Mouse (Mus musculus): ENCODE measurements at regions not wholly inside any gene's neighbourhood (a gene's known extent, or its start where the extent isn't known, plus 50 kb on each side); places are given as distances from the start of the nearest gene placed in this dataset.

DNA sequence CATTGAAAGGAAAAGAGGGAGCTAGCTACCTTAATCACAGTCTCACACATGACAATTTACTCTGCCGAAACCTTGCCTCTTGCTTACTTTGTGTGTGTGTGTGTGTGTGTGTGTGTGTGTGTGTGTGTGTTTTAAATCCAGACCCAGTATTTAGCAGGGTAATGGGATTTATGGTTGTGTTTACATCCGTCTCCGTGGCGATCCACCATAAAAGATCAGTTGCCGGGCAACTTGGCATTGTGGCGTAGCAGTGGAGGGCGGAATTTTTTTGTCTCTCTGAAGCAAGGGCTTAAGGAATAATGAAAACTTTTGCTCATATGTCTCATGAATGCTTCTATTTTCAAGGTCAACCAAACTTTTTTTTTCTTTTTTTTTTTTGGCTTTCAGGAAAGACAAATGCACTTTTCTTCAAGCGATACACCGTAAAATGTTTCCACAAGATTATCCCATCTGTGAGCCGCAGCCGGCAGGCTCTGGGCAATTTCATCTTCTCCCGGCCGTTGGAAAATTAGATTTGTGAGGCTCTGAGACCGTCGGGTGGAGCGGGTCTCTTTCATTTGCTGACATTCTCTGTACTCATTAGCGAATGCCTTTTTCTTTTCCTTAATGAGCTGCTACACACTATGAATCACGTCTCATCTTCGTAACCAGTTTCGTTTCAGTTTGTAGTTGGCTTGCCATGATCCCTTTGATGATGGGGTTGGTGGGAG lies 53.9 kb upstream of the Ptch1 start:
- no peak for DNase-seq

- DNase-seq: no peak
Measured at GRCm38 (mm10) chr13:63627894-63628287, 54.5 kb upstream of the Ptch1 start.

DNA sequence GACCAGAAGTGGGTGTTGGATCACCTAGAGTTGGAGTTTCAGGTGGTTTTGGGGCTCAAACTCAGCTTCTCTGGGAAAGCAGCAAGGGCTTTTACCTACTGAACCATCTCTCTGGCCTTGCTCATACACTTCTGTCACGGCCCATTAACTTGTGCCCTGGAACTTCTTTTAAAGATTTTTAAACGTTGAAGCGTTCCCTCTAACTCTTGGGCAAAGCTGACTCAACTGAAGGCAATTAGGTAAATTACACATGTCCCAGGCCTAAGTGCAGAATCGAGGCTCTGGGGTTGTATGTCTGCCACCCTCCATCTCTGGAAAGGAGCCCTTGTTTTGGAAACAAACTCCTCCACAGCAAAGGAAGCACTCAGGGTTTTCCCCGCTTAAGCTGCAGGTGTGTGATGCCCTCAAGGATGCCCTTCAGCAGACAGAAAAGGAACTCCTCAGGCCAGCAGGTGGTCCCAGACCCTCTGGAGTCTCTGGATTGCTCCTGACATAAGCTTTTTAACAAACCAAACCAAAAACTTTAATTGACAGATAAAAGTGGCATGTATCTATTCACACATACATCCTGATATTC lies 58.5 kb upstream of the Ptch1 start:
- peak; percentile 53 for DNase-seq

- no peak for DNase-seq
Measured at GRCm38 (mm10) chr13:63634294-63634693, 60.9 kb upstream of the Ptch1 start.

DNA sequence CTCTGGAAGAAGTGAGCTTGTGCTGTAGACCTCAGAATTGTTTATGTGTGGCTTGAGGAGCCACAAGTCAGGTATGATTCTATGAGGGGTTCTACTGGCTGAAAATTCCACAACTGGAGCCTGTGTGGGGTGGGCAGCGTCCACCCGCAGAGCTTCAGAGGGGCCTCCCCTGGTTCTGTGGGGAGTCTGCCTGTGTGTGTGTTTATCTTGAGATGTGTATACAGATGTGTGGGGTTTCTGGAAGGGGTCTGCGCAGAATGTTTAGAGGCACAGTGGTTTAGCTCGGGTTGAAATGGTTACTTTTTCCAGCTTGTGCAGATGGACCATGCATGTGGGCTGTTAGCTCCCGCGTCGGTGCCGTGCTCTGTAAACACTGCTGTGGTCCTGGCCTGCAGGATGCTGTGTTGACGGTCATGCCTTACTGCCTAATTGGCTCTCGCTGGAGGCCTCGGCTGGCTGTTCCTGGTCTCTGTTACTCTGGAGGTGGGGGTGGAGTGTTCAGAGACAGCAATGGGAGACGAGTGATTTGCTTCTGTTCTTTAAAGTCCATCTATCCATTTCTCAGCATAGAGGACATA lies 68.3 kb upstream of the Ptch1 start:
- DNase-seq: peak; percentile 91

DNA sequence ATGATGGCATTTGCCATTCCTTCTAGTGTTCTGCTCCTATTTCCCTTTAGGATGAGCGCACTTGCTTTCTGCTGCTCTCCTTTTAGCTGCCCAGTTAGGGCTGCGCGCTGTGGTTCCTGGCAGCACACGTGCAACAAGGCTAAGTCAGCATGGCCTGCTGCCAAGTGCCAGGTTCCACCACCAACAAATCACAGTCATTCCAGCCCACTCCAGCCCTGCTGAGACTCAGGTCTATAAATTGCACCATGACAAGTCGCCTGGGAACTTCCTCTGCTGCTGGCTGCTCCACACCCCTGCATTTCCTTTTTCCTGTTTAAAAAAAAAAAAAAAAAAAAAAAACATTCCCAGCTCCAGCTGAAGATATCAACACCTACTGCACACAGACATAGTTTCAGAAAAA lies 69.2 kb upstream of the Ptch1 start:
- peak; percentile 99 for DNase-seq

DNA sequence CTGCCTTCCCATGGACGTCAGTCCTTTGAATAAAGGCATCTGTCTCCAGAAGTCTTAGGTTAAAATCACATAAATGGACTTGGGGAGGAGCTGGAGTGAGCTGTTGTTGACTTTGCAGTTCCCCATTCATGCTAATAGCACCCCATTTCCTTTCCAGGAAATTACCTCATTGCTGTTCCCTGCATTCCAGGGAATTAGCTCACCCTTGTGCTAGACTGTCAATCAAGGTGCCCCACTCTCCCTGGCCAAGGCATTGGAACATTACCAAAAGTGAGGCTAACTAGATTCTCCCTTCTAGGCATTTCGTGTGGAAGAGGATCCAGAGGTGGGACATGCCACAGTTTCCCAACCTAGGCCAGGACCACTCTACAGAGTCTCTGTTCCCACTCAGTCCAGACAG lies 70.0 kb upstream of the Ptch1 start:
- DNase-seq: peak; percentile 97

GRCm38 (mm10) chr13:63644308-63644707 lies 70.9 kb upstream of the Ptch1 start:
- no peak for DNase-seq

DNA sequence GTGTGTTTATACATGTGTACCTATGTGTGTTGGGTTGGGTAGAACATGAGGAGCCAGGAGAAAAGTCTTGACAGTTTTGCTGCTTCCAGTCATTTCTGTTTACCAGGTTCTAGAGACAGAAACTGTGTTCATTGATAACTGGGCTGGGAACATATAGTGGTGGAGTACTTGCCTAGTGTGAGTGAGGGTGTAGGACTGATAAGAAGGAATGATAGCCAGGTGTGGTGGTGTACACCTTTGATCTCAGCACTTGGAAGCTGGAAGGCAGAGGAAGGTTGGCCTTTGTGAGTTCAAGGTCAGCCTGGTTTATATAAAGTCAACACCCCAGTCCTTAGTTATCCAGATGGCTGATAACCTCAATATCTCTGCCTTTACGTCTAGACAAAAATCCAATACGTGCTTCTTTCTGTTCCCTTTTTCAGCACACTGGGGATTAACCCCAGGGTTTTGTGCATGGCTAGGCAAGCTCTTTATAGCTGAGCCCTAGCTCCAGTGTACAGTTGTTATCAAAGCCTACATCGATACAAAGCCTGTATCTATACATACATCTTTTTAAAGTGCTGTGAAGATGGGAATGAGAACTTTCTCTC lies 75.8 kb upstream of the Ptch1 start:
- DNase-seq: peak; percentile 55

GRCm38 (mm10) chr13:63654514-63654913 lies 81.1 kb upstream of the Ptch1 start:
- DNase-seq: no peak

DNA sequence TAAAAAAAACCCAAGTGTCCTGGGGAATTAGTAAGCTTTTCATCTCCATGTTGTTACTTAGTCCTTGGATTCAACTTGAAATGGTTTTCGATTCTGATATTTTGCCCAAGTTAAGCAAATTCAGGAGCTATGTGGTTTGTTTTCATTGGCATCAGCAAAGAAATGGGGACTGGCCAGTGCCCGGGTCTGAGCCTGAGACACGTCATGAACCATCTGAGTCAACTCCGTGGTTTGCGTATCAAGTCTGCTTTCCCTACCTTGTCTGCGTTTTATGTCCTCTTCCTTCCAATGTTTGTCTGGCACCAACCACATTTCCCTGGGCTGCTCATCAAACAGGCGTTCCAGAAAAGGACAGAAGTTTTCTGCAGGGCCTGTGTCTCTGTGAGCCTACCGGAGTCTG lies 83.7 kb upstream of the Ptch1 start:
- no peak for DNase-seq

DNA sequence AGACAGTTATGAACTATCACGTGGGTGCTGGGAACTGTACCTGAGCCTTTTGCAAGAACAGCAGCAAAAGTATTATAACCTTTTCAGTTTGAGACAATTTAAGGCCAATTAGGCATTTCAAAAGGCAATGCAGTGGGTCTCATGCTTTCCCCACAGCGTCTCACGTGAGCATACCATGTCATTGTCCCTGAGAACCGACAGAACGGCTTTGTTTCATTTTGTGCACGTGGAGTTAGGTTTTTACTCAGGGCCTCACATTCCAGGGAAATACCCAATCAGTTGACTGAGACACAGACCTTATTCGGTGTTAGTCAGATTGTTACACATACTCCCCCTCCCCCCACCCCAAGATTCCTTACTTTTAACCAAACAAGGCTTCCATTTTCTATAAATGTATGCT lies 86.0 kb upstream of the Ptch1 start:
- DNase-seq: no peak

GRCm38 (mm10) chr13:63660431-63660830 lies 87.0 kb upstream of the Ptch1 start:
- DNase-seq: no peak

DNA sequence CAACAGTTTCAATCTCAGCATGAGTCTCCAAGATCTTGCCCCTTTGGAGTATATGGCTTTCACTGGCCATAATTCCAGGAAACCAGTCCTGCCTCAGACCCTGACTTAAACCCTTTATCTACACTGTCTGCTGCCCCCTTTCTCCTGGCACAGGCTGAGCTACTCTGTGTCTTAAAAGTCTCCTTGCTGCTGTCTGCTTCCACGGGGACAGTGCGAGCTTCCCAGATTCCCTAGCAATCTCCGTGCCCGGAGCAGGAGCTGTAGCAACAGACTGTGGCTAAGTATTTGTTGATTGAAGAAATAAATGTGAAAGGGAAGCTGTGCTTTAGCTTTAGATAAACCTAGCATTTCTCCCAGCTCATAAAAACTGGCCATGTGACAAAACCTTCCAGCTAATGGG lies 95.2 kb upstream of the Ptch1 start:
- no peak for DNase-seq

GRCm38 (mm10) chr13:63669031-63669430 lies 95.6 kb upstream of the Ptch1 start:
- DNase-seq: no peak

- no peak for DNase-seq
Measured at GRCm38 (mm10) chr13:63672425-63672824, 99.0 kb upstream of the Ptch1 start.

DNA sequence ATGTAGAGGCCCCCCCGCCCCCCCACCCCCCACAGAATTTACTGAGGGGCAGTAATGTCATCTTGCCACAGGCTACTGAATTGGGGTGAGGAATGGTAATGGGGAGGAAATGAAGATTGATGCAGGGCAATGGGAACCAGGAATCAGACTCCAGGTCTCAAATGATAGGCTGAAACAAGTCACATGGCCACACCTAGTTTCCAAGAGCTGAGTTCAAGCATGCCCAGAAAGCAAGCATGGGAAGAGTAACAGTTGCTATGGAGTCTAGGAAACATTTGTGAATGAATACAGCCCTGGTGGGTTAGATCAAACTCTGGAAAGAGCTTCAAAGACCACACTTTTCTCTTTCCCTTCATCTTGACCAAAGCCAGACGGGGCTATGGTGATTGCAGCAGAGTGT lies 104.3 kb upstream of the Ptch1 start:
- DNase-seq: no peak

- DNase-seq: no peak
Measured at GRCm38 (mm10) chr13:63678265-63679260, 105.2 kb upstream of the Ptch1 start.

- DNase-seq: no peak
Measured at GRCm38 (mm10) chr13:63682341-63682740, 108.9 kb upstream of the Ptch1 start.

GRCm38 (mm10) chr13:63691974-63692373 lies 118.6 kb upstream of the Ptch1 start:
- DNase-seq: no peak

DNA sequence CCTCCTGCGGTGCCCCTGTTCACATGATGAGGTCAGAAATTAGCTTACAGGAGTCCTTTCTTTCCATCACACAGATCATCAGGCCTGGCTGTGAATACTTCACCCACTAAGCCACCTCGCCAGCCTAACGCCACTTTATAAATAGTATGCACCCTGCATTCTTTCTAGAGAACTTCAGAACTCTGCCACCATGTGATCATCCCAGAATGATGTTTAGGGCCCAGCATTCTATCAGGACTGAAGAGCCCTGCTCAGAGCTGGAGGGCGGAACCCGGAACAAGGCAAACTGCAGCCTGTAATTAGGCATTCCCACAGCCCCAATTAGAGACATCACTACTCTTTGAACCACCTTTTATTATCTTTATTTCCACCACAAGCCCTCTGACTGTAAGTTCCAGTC lies 120.2 kb upstream of the Ptch1 start:
- no peak for DNase-seq

GRCm38 (mm10) chr13:63696399-63696798 lies 118.6 kb upstream of the Ercc6l2 start:
- peak; percentile 90 for DNase-seq

DNA sequence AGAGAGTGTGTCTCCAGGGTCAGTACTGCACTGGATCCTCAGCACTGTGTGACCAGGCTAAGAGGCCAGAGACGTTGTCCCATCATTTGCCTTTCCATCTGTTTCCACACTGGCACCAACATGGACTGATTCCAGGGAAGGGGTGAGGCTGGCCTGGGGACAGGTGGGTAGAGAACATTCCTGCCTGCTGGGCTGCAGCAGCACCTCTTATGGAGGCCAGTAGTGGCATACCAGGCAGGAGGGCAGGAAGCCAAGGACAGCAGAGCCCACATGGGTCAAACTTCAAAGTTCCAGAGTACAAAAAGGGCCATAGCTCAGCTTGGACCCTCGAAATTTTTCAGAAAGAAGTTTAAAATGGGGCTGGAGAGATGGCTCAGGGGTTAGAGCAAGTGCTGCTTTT lies 115.4 kb upstream of the Ercc6l2 start:
- no peak for DNase-seq
